Mouse (Mus musculus) ES-Bruce4 (cell line): ENCODE results near the gene Pcsk7. TPM values are rescaled to one million over a fixed set of nuclear protein-coding genes. Genes with fewer than 3 reads are reported as not detected.

Source experiments
- H3K27ac ChIP-seq: 2 replicates; pipeline ENCODE4 v1.5.1; 2012; ENCODE audit warnings: low read length, inconsistent platforms; ENCODE audit not compliant: insufficient read depth
- H3K27me3 ChIP-seq: 2 replicates; pipeline ENCODE4 v1.6.1; 2012; ENCODE audit warnings: mild to moderate bottlenecking, low read length, inconsistent platforms; ENCODE audit not compliant: control insufficient read depth, poor library complexity, insufficient read depth, severe bottlenecking
- H3K36me3 ChIP-seq: 2 replicates; pipeline ENCODE4 v1.6.1; 2012; ENCODE audit warnings: inconsistent platforms, mild to moderate bottlenecking, low read length, moderate library complexity; ENCODE audit not compliant: control insufficient read depth, poor library complexity, insufficient read depth, severe bottlenecking
- H3K4me1 ChIP-seq: one replicate; pipeline ENCODE4 v1.8.1; 2011; ENCODE audit warnings: low read length; ENCODE audit not compliant: control insufficient read depth, insufficient read depth
- H3K4me3 ChIP-seq: 2 replicates; pipeline ENCODE4 v1.5.1; 2011; ENCODE audit warnings: low read depth, mild to moderate bottlenecking, low read length
- H3K9ac ChIP-seq: 2 replicates; pipeline ENCODE4 v1.6.1; 2012; ENCODE audit warnings: low read depth, mild to moderate bottlenecking, inconsistent platforms; ENCODE audit not compliant: poor library complexity, severe bottlenecking
- H3K9me3 ChIP-seq: replicated peaks from 2 replicates; pipeline ENCODE4 v1.6.1; 2012; ENCODE audit warnings: mild to moderate bottlenecking, low read length, inconsistent platforms; ENCODE audit not compliant: control insufficient read depth, poor library complexity, insufficient read depth, severe bottlenecking
- CTCF ChIP-seq: IDR thresholded peaks from one replicate; pipeline ENCODE4 v1.8.1; 2011; ENCODE audit warnings: low read depth, low read length
- EP300 ChIP-seq: IDR thresholded peaks from 2 replicates; pipeline ENCODE4 v1.6.1; 2011; ENCODE audit warnings: low read depth, low read length; ENCODE audit not compliant: insufficient read depth
- POLR2A ChIP-seq: IDR thresholded peaks from one replicate; pipeline ENCODE4 v1.8.1; 2011; ENCODE audit warnings: low read length; ENCODE audit not compliant: insufficient read depth
- polyA plus RNA-seq: library from polyadenylated mRNA; stranded (reverse); fragments of >200 nt; gene quantifications from 2 replicates; pipeline ENCODE4 v1.2.4, GENCODE M21; 2011; ENCODE audit warnings: low read depth; ENCODE audit not compliant: missing spikeins, insufficient read depth, insufficient read length

Pcsk7 gene
- polyA plus RNA-seq, 1 experiment: 9.2 TPM

DNA sequence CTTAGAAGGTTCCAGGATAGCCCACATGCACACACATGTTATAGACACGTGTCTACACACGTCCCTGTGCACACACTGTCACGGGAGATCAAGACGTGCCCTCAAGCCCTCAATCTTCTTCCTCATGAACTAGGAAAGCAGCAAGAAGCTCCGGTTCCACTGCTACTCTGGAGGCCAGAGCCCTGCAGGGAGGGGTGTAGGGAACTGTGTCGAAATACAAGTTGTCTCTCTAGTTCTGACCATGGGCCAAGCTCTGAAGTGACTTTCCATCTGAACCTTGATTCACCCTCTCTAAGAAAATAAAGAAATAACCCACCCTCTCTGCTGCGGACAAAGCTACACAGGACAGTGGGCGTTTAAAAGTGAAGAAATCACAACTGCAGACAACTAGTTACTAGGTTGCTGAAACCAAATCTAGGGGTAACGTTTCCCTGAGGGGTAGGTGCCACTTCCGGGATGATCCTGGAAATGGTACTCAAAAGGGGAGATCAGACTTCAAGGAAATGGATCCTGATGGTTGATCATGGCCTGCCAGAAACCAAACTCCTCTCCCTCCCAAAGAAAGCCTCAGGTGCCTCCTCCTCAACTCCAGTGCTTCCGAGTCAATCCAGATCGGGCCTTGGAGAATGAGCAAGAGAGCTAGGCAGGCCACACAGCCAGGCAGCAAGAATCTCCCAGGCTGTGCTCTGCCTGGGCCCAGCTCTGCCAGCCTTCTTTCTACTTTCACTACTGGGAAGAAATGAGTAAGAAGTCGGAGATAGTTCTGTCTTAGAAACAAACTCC is 47.4 kb downstream of the Pcsk7 start:
- Histone ChIP-seq H3K9me3 (no peaks in the 10 kb centered on the region), H3K4me1 (no peaks in the 10 kb centered on the region), H3K9ac (peak overlapping the region; percentile 79), H3K27ac (no peak overlapping the region), H3K4me3 (peak overlapping the region; percentile 67), H3K36me3 (0 out of 2 replicates have a peak, but pooled peaks cover 5% of the 10 kb centered on the region), H3K27me3 (no peaks in the 10 kb centered on the region)
- TF ChIP-seq POLR2A: no peak
- no peak for TF ChIP-seq EP300
- no peak for TF ChIP-seq CTCF

DNA sequence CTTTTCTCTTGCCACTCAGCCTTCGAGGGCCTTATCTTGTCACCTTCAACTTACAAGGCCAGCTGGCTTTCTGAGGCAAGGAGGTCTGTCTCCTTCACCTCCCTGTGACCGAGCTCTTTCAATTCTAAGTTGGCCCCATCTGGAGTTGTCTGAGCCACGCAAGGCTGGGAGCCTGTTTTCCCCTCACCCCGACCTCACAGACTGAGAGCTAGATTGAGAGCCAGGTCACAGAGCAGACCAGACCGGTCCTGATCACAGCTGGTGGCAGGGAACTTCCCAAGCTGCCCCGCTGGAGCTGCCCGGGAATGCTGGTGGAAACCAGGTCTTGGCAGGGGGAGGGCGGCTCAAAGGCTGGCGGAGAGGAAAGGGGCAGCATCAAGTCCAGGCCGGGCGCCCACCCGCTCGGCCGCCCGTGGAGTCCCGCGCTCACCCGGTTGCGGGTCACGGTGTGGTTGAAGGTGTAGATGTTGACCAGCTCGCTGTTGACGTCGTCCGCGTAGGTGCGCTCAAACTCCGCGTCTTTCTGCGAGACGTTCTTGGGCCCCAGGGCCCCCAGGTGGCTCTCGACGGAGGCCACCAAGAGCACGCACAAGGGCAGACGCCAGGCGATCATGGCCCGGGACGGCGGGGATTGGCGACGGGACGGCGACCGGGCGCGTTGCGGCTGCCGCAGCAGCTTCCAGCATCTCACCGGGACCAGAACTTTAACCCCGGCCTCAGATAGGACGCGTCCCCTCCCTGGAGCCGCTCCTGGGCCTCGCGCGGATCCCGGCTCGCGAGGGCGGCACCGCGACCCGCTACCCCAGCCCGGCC is 48.2 kb downstream of the Pcsk7 start:
- no peak overlapping the region for H3K27ac ChIP-seq
- H3K27me3 ChIP-seq: no peaks in the 10 kb centered on the region
- no peaks in the 10 kb centered on the region for H3K9me3 ChIP-seq
- 0 out of 2 replicates have a peak, but pooled peaks cover 3% of the 10 kb centered on the region for H3K36me3 ChIP-seq
- H3K4me3 ChIP-seq: peak overlapping the region; percentile 67
- no peaks in the 10 kb centered on the region for H3K4me1 ChIP-seq
- no peak for TF ChIP-seq CTCF
- no peak for TF ChIP-seq POLR2A
- no peak for TF ChIP-seq EP300
- H3K9ac ChIP-seq: peak overlapping the region; percentile 79

DNA sequence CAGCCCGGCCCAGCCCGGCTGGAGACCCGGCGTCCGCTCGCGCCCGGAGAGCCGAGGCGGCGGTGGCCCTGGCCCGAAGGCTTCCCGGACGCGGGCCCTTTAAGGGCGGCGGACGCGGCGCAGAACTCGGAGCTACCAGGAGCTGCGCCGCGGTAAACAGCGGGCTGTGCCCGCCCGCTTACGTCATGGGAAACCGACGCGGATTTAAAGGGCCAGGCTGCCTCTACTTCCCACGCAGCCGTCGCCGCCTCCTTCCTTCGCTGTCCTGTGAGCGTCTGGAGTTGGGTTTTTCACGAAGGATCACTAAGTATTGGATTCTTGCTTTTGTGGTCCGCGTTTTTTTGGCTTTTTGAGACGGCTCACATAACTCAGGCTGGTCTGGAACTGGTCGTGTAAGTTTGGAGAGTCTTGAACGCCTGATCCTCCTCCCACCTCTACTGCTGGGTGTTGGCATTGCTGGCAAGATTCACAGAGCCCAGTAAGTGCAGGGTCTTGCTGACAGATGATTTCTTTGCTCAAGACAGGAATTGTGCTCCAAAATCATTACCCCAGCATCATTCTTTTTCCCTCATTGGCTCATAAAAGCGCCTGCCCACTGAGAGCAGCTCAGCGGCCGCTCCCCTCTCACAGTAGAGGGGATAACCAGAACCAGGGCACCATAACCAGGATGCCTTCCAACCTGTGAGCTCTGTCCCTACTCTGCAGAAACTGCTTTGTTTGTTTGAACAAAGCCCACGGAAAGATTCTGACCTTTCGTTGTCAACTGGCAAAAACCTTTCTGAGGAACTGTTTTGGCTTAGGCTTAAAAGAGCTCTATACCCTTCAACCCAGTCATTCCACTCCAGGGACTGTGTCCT is 49.0 kb downstream of the Pcsk7 start, which contains the start of gene Sidt2:
Sidt2 (minus strand) TSS at position 152 of the 857 bp plus-strand sequence.
- H3K36me3 ChIP-seq: no peaks in the 10 kb centered on the region
- TF ChIP-seq CTCF: no peak
- TF ChIP-seq EP300: no peak
- no peak for TF ChIP-seq POLR2A
- H3K9ac ChIP-seq: peak within 1 kb of the TSS; percentile 79
- H3K9me3 ChIP-seq: no peaks in the 10 kb centered on the region
- no peaks in the 10 kb centered on the region for H3K4me1 ChIP-seq
- no peaks in the 10 kb centered on the region for H3K27me3 ChIP-seq
- peak within 1 kb of the TSS; percentile 67 for H3K4me3 ChIP-seq
- no peak within 1 kb of the TSS for H3K27ac ChIP-seq

DNA sequence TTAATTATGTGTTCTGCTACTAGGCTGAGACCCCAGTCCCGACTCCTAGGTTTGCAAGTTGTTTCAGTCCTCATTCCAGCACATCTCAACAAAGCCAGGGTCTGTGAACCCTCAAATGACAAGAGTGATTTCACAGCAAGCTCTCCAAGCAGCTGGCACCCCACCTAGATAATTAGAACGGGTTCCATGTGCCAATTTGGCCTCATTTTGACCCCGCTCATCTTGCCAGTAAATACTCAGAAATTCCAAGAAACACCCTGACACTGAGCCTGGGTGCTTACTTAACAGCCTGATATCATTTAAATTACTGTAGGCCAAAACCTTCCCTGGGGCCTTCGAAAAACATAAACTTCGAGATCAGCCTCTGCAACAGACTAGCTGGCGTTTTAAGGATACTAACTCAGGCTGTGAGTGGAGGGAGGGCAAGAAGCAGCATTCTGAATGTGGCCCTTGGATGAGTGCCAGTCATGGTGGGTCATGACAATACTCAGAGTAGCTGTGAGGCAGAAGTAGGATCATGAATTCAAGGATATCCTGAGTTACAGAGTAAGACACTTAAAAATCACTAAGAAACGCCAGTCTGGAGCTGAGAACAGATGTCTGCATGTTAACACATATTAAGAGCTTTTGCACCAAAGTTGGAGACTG is 51.9 kb downstream of the Pcsk7 start:
- Histone ChIP-seq H3K36me3 (peaks cover 4% of the 10 kb centered on the region; the same call in 1 of the 2 replicates), H3K4me1 (no peaks in the 10 kb centered on the region), H3K27me3 (no peaks in the 10 kb centered on the region), H3K9me3 (no peaks in the 10 kb centered on the region), H3K27ac (no peak overlapping the region), H3K4me3 (no peak overlapping the region), H3K9ac (no peak overlapping the region)
- TF ChIP-seq CTCF (no peak), EP300 (no peak), POLR2A (no peak)

DNA sequence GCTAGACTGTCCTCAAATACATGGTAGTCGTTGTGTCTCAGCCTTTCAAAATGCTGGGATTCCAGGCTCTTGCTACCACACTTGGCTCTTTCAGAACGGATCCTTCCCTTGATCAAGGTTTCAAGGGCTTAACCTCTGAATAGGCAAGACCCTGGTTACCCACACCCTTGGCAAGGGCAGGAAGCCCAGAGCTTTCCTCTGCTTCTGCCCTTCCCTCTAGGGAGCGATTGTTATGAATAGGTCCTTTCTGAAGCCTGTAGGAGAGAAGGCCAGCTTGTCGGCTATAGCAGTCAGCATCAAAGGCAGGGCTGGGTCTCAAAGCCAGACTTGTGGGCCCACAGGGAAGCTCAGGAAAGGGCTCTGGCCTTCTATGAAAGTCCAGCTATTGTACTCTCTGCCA is 52.6 kb downstream of the Pcsk7 start:
- Histone ChIP-seq H3K4me3 (no peak overlapping the region), H3K9ac (no peak overlapping the region), H3K4me1 (no peaks in the 10 kb centered on the region), H3K36me3 (peaks cover 9% of the 10 kb centered on the region), H3K27me3 (no peaks in the 10 kb centered on the region), H3K27ac (no peak overlapping the region), H3K9me3 (no peaks in the 10 kb centered on the region)
- TF ChIP-seq EP300: no peak
- TF ChIP-seq CTCF: no peak
- no peak for TF ChIP-seq POLR2A
